ENCODE assay signal across 8 mouse cellular contexts in the genomic region with DNA sequence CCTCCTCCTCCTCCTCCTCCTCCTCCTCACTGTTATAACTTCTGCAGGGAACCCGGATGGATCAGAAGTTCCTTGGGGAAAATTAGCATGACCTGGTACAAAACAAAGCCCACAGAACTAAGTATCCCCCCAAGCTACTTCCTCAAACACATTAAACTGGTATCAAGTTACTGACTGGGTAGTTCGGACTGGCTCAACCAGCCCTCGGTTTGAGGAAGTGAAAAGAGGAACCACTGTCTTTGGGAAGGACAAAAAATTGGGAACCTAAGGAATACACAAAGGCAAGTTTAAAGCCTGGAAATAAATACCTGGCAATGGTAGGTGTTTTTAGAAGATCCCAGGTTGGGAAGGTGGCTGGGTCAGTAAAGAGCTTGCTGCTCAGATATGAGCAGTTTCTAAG. TPM values are rescaled to one million over a fixed set of nuclear protein-coding genes. Genes with fewer than 3 reads are reported as not detected.
DNase-seq lines count a peak whose midpoint lies in the region; ATAC-seq and TF ChIP-seq lines count a peak whose summit lies in the region.

No protein-coding gene starts in this region.

- no peak for TF ChIP-seq CTCF in layer of hippocampus, adult 2 months (conservative IDR thresholded peaks at IDR 0.05)

- H3K4me3 ChIP-seq in layer of hippocampus, adult 2 months, result no peak overlapping the region
- no peak overlapping the region for H3K4me3 ChIP-seq in embryonic facial prominence, embryonic 11.5 days (ENCODE audit: low read depth, low read length)
- no peak overlapping the region for H3K4me3 ChIP-seq in macrophage (ENCODE audit: inconsistent target)

- no peaks in the 10 kb centered on the region for H3K27me3 ChIP-seq in embryonic facial prominence, embryonic 11.5 days (ENCODE audit: control insufficient read depth, insufficient read depth, low read length)

- H3K79me2 ChIP-seq in macrophage (ENCODE audit: inconsistent target), result no peaks in the 10 kb centered on the region

- no peak for ATAC-seq in embryonic facial prominence, embryonic 11.5 days (replicated peaks; ENCODE audit: insufficient number of reproducible peaks, low FRiP score, low TSS enrichment, low read depth)

- no peaks in the 10 kb centered on the region for H3K36me3 ChIP-seq in embryonic facial prominence, embryonic 11.5 days (replicated peaks; ENCODE audit: control insufficient read depth, insufficient read depth, low read depth, low read length)
- no peaks in the 10 kb centered on the region for H3K36me3 ChIP-seq in macrophage (ENCODE audit: inconsistent target)

- peaks cover 10% of the 10 kb centered on the region for H3K4me1 ChIP-seq in embryonic facial prominence, embryonic 11.5 days (ENCODE audit: control insufficient read depth, insufficient read depth, low read length)

- no peak overlapping the region for H3K4me2 ChIP-seq in embryonic facial prominence, embryonic 11.5 days (ENCODE audit: low read depth, low read length)

- H3K9ac ChIP-seq in embryonic facial prominence, embryonic 11.5 days (replicated peaks; ENCODE audit: low read length), result no peak overlapping the region

- peak; percentile 57 for DNase-seq in cerebellum, adult 9-10 months
- no peak for DNase-seq in cerebellum, adult 9-11 months
- DNase-seq in layer of hippocampus, adult 2 months (ENCODE audit: low spot score in 2 of 2), result no peak
- no peak for DNase-seq in layer of hippocampus, postnatal 14 days (ENCODE audit: low spot score in 2 of 2)
- peak; percentile 37 for DNase-seq in embryonic facial prominence, embryonic 11.5 days (ENCODE audit: low spot score)
- DNase-seq in urinary bladder, adult 2 months (ENCODE audit: low spot score), result no peak
- DNase-seq in ovary, postnatal 10 days (ENCODE audit: low spot score), result no peak

- WGBS in embryonic facial prominence, embryonic 11.5 days, result 6% methylated on average over 3 of the region's 3 CpGs
- WGBS in macrophage (ENCODE audit: missing documents), result 0% methylated on average over 1 of the region's 3 CpGs

- no peaks in the 10 kb centered on the region for H3K9me3 ChIP-seq in embryonic facial prominence, embryonic 11.5 days (replicated peaks; ENCODE audit: control insufficient read depth, low read length)

- peak overlapping the region; percentile 69 for H3K27ac ChIP-seq in layer of hippocampus, adult 2 months
- H3K27ac ChIP-seq in embryonic facial prominence, embryonic 11.5 days (replicated peaks; ENCODE audit: low read depth, low read length), result peak overlapping the region; percentile 54; the same call in 1 of the 2 replicates
- H3K27ac ChIP-seq in macrophage, result peak overlapping the region; percentile 53

RNA-seq across cellular contexts. Expression of a gene that starts 15.0 kb away (rescaled TPM):
- total RNA-seq in layer of hippocampus, adult 2 months (2021), result 1 to 10 TPM; 1.3 to 2.5 TPM
- total RNA-seq in layer of hippocampus, postnatal 14 days (2021), result 1 to 10 TPM in 1 of 2 experiments, under 1 TPM in 1; 0.76 to 1.9 TPM
- 0.41 TPM in 1 of 2 replicates, not detected in the other for polyA plus RNA-seq in embryonic facial prominence, embryonic 11.5 days (2014; fragmentation: Nextera tagmentation; extraction: Ambion mirVana)
- total RNA-seq in macrophage (2018; cell fraction: chromatin; rRNA removed), result 10 to 100 TPM in 1 of 26 experiments, 1 to 10 TPM in 18, under 1 TPM in 1, not detected in 6; 0.63 to 10.9 (median 4.7) TPM
- 1 to 10 TPM in 3 of 26 experiments, under 1 TPM in 14, not detected in 9; 0.10 to 1.3 (median 0.48) TPM for total RNA-seq in macrophage (2018; cell fraction: cytosol; rRNA removed)
- 1 to 10 TPM in 14 of 26 experiments, under 1 TPM in 2, not detected in 10; 0.39 to 9.7 (median 4.7) TPM for total RNA-seq in macrophage (2018; cell fraction: nucleus; rRNA removed)
- polyA plus RNA-seq in macrophage (2018), result 0.33 to 1.3 TPM (median 0.84 TPM) in 3 replicates
- 0.10 TPM in 1 of 2 replicates, not detected in the other for polyA plus RNA-seq in urinary bladder, adult 2 months (2012; rRNA removed)

Comparison
In these comparisons a context has a peak if more than half of its experiments do, and no peak if none do; other contexts are left out.
1. DNase-seq: peak in cerebellum, adult 9-10 months (single experiment) and embryonic facial prominence, embryonic 11.5 days (single experiment); none in cerebellum, adult 9-11 months (single experiment), layer of hippocampus, adult 2 months (0 of 2), layer of hippocampus, postnatal 14 days (0 of 2), urinary bladder, adult 2 months (single experiment) and ovary, postnatal 10 days (single experiment).
2. Peak in every context shown above with its lines, with median percentiles within 50 percentile points of each other: H3K27ac ChIP-seq.